Mouse (Mus musculus): Measurements from ENCODE around the gene Eng.

GRCm38 (mm10) chr2:32617601-32618000 lies 28.8 kb upstream of the Eng start:
- peak; percentile 42; the same call in 1 of the 2 replicates for TF ChIP-seq CTCF (IDR thresholded peaks at IDR 0.05; ENCODE audit: borderline replicate concordance, insufficient read depth, low read depth, low read length)
- TF ChIP-seq POLR2A (IDR thresholded peaks at IDR 0.05; ENCODE audit: borderline replicate concordance, insufficient read depth, low read length) = no peak
